Mouse (Mus musculus) liver, embryonic 11.5 days (tissue): ENCODE measurements at regions not wholly inside any gene's neighbourhood (a gene's known extent, or its start where the extent isn't known, plus 50 kb on each side); places are given as distances from the start of the nearest gene placed in this dataset.

ENCODE experiments used
- ATAC-seq: fragments of 200-750 bp; cut with Nextera tagmentation; replicated peaks from 2 replicates; pipeline ENCODE4 v1.8.0; 2017; ENCODE audit warnings: moderate number of reproducible peaks, mild to moderate bottlenecking, moderate TSS enrichment, moderate library complexity; ENCODE audit not compliant: low FRiP score
- DNase-seq: peaks from one replicate; pipeline ENCODE4 v3.0.0-alpha.2; 2017; ENCODE audit warnings: low spot score
- H3K27ac ChIP-seq: fragments of 300-500 bp; sonication (generic); 2 replicates; pipeline ENCODE4 v1.5.1; 2014; ENCODE audit warnings: mild to moderate bottlenecking, low read depth, low read length, control low read depth
- H3K27me3 ChIP-seq: fragments of 300-500 bp; sonication (generic); replicated peaks from 2 replicates; pipeline ENCODE4 v1.6.1; 2014; ENCODE audit warnings: low read length, mixed read lengths; ENCODE audit not compliant: control insufficient read depth, insufficient read depth
- H3K36me3 ChIP-seq: fragments of 300-500 bp; sonication (generic); 2 replicates; pipeline ENCODE4 v1.6.1; 2014; ENCODE audit warnings: mild to moderate bottlenecking, low read length, moderate library complexity, mixed read lengths; ENCODE audit not compliant: control insufficient read depth, insufficient read depth
- H3K4me1 ChIP-seq: fragments of 300-500 bp; sonication (generic); replicated peaks from 2 replicates; pipeline ENCODE4 v1.6.1; 2014; ENCODE audit warnings: low read length, mixed read lengths; ENCODE audit not compliant: control insufficient read depth, insufficient read depth
- H3K4me2 ChIP-seq: fragments of 300-500 bp; sonication (generic); 2 replicates; pipeline ENCODE4 v1.6.1; 2014; ENCODE audit warnings: mild to moderate bottlenecking, control low read depth, moderate library complexity
- H3K4me3 ChIP-seq: fragments of 300-500 bp; sonication (generic); 2 replicates; pipeline ENCODE4 v1.5.1; 2014; ENCODE audit warnings: low read depth, low read length, control low read depth
- H3K9ac ChIP-seq: fragments of 300-500 bp; sonication (generic); 2 replicates; pipeline ENCODE4 v1.6.1; 2014; ENCODE audit warnings: low read depth, low read length, control low read depth
- H3K9me3 ChIP-seq: fragments of 300-500 bp; sonication (generic); 2 replicates; pipeline ENCODE4 v1.6.1; 2016; ENCODE audit warnings: low read length, inconsistent platforms, mixed read lengths; ENCODE audit not compliant: control insufficient read depth
- WGBS: fragments of 180-500 bp; shearing (Covaris S2); extraction: QIAGEN DNeasy Blood & Tissue Kit; methylation state at CpG from one replicate; pipeline ENCODE4 v1.1.7; 2014; 5-methylcytosine and 5-hydroxymethylcytosine counted together

GRCm38 (mm10) chr12:112403688-112404240, 85.5 kb upstream of the A530016L24Rik start:
- Histone ChIP-seq H3K4me3 (no peak overlapping the region), H3K27ac (no peak overlapping the region)

DNA sequence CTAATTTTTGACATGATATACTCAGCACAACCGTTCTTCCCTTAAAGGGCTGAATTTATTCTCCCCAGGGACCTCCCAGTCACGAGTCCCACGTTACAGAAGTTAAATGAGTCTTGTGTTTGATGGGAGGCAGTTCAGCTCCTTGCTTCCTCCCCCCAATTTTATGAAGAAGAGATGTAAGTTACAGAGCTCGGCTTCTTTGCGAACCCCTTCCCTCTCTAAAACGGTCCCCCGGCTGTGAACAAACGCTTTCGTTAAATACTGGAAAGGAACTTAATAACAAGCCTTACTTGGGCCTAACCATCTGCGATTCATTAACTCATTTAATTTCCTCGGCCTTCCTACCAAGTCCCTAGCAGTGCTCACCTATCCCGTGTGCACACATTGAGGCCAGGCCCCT, 84.9 kb upstream of the A530016L24Rik start:
- H3K27me3 ChIP-seq: no peaks in the 10 kb centered on the region

More at GRCm38 (mm10) chr12:112403688-112404240, 85.5 kb upstream of the A530016L24Rik start:
- DNase-seq: no peak
- WGBS: 83% methylated on average over 11 of the region's 11 CpGs
- no peaks in the 10 kb centered on the region for H3K27me3 ChIP-seq
- no peaks in the 10 kb centered on the region for H3K4me1 ChIP-seq
- no peak overlapping the region for H3K4me2 ChIP-seq
- no peaks in the 10 kb centered on the region for H3K36me3 ChIP-seq
- H3K9ac ChIP-seq: no peak overlapping the region
- ATAC-seq: no peak
- no peaks in the 10 kb centered on the region for H3K9me3 ChIP-seq

GRCm38 (mm10) chr12:112405781-112406213, 83.5 kb upstream of the A530016L24Rik start:
- Histone ChIP-seq H3K36me3 (no peaks in the 10 kb centered on the region), H3K4me2 (no peak overlapping the region), H3K27ac (no peak overlapping the region), H3K4me1 (no peaks in the 10 kb centered on the region), H3K4me3 (no peak overlapping the region), H3K9me3 (no peaks in the 10 kb centered on the region), H3K9ac (no peak overlapping the region), H3K27me3 (no peaks in the 10 kb centered on the region)
- 78% methylated on average over 12 of the region's 12 CpGs for WGBS
- no peak for DNase-seq
- no peak for ATAC-seq

More for the DNA sequence above, 84.9 kb upstream of the A530016L24Rik start:
- no peaks in the 10 kb centered on the region for H3K36me3 ChIP-seq
- H3K4me2 ChIP-seq: no peak overlapping the region
- ATAC-seq (no peak), DNase-seq (no peak)
- H3K9me3 ChIP-seq: no peaks in the 10 kb centered on the region
- H3K27ac ChIP-seq: no peak overlapping the region
- H3K4me3 ChIP-seq: no peak overlapping the region
- WGBS: 81% methylated on average over 12 of the region's 12 CpGs
- no peak overlapping the region for H3K9ac ChIP-seq
- no peaks in the 10 kb centered on the region for H3K4me1 ChIP-seq

- Histone ChIP-seq H3K4me2 (no peak overlapping the region), H3K27ac (no peak overlapping the region), H3K4me1 (no peaks in the 10 kb centered on the region; the same call in 1 of the 2 replicates), H3K27me3 (no peaks in the 10 kb centered on the region; the same call in 1 of the 2 replicates), H3K36me3 (no peaks in the 10 kb centered on the region), H3K9me3 (no peaks in the 10 kb centered on the region), H3K9ac (no peak overlapping the region), H3K4me3 (no peak overlapping the region)
- no peak for ATAC-seq
- DNase-seq: no peak
- 19% methylated on average over 13 of the region's 13 CpGs for WGBS
These were observed 77.5 kb upstream of the A530016L24Rik start for GRCm38 (mm10) chr12:112411612-112412350.

GRCm38 (mm10) chr12:112412351-112412697, 76.9 kb upstream of the A530016L24Rik start:
- Histone ChIP-seq H3K27ac (no peak overlapping the region), H3K9ac (no peak overlapping the region), H3K9me3 (no peaks in the 10 kb centered on the region), H3K4me2 (no peak overlapping the region), H3K4me3 (no peak overlapping the region), H3K36me3 (no peaks in the 10 kb centered on the region), H3K27me3 (no peaks in the 10 kb centered on the region; the same call in 1 of the 2 replicates), H3K4me1 (no peaks in the 10 kb centered on the region; the same call in 1 of the 2 replicates)
- no peak for ATAC-seq
- 47% methylated on average over 2 of the region's 2 CpGs for WGBS
- no peak for DNase-seq

GRCm38 (mm10) chr12:112415926-112416473, 73.2 kb upstream of the A530016L24Rik start:
- ATAC-seq (no peak), DNase-seq (no peak)
- Histone ChIP-seq H3K27me3 (no peaks in the 10 kb centered on the region; the same call in 1 of the 2 replicates), H3K4me2 (no peak overlapping the region), H3K36me3 (no peaks in the 10 kb centered on the region), H3K9ac (no peak overlapping the region), H3K9me3 (no peaks in the 10 kb centered on the region), H3K4me1 (no peaks in the 10 kb centered on the region; the same call in 1 of the 2 replicates), H3K27ac (no peak overlapping the region), H3K4me3 (no peak overlapping the region)
- WGBS: 76% methylated on average over 18 of the region's 18 CpGs

GRCm38 (mm10) chr12:112416537-112416936, 72.7 kb upstream of the A530016L24Rik start:
- WGBS: 78% methylated on average over 13 of the region's 13 CpGs
- Histone ChIP-seq H3K4me1 (no peaks in the 10 kb centered on the region; the same call in 1 of the 2 replicates), H3K36me3 (no peaks in the 10 kb centered on the region), H3K4me3 (no peak overlapping the region), H3K9ac (no peak overlapping the region), H3K4me2 (no peak overlapping the region), H3K9me3 (no peaks in the 10 kb centered on the region), H3K27me3 (no peaks in the 10 kb centered on the region; the same call in 1 of the 2 replicates), H3K27ac (no peak overlapping the region)
- ATAC-seq: no peak
- no peak for DNase-seq

DNA sequence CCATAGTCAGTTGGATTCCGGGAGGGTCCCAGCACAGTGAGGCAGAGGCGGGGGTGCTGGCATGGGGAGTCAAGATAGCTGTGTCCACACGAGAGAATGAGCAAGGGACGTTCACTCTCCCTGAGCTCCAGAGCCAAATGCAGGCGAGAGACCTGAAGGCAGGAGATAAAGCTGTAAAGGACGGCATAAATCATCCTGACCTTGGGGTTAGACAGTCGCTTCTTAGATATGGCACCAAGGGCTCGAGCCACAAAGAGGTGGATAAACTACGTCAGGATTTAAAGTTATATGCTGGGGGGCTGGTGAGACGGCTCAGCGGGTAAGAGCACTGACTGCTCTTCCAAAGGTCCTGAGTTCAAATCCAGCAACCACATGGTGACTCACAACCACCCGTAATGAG, 70.6 kb upstream of the A530016L24Rik start:
- WGBS: 43% methylated on average over 12 of the region's 12 CpGs
- no peak for DNase-seq
- no peak overlapping the region for H3K9ac ChIP-seq
- no peaks in the 10 kb centered on the region; the same call in 1 of the 2 replicates for H3K27me3 ChIP-seq
- H3K4me2 ChIP-seq: no peak overlapping the region
- no peak for ATAC-seq
- no peaks in the 10 kb centered on the region for H3K4me1 ChIP-seq
- no peaks in the 10 kb centered on the region for H3K36me3 ChIP-seq
- H3K4me3 ChIP-seq: no peak overlapping the region
- no peak overlapping the region for H3K27ac ChIP-seq
- no peaks in the 10 kb centered on the region for H3K9me3 ChIP-seq
